Mouse (Mus musculus) embryonic facial prominence, embryonic 11.5 days (tissue): ENCODE data around the gene Lgsn. TPM values are rescaled to one million over a fixed set of nuclear protein-coding genes. Genes with fewer than 3 reads are reported as not detected.
A peak's percentile ranks its signal among the peaks of the same experiment; 100 is the strongest.

Experiments used
- ATAC-seq: fragments of 200-750 bp; cut with Nextera tagmentation; replicated peaks from 2 replicates; pipeline ENCODE4 v1.8.0; 2017; ENCODE audit warnings: low read depth; ENCODE audit not compliant: insufficient number of reproducible peaks, low FRiP score, low TSS enrichment
- DNase-seq: peaks from one replicate; pipeline ENCODE4 v3.0.0-alpha.2; 2015; ENCODE audit warnings: low spot score
- H3K27ac ChIP-seq: fragments of 300-500 bp; sonication (generic); replicated peaks from 2 replicates; pipeline ENCODE4 v1.5.1; 2014; ENCODE audit warnings: mild to moderate bottlenecking, low read depth, low read length, control low read depth
- H3K27me3 ChIP-seq: fragments of 300-500 bp; sonication (generic); 2 replicates; pipeline ENCODE4 v1.6.1; 2014; ENCODE audit warnings: mild to moderate bottlenecking, low read length, moderate library complexity, mixed read lengths; ENCODE audit not compliant: control insufficient read depth, insufficient read depth
- H3K36me3 ChIP-seq: fragments of 300-500 bp; sonication (generic); replicated peaks from 2 replicates; pipeline ENCODE4 v1.6.1; 2014; ENCODE audit warnings: low read depth, mild to moderate bottlenecking, low read length, moderate library complexity, mixed read lengths; ENCODE audit not compliant: control insufficient read depth, insufficient read depth
- H3K4me1 ChIP-seq: fragments of 300-500 bp; sonication (generic); 2 replicates; pipeline ENCODE4 v1.6.1; 2014; ENCODE audit warnings: low read length, mixed read lengths; ENCODE audit not compliant: control insufficient read depth, insufficient read depth
- H3K4me2 ChIP-seq: fragments of 300-500 bp; sonication (generic); 2 replicates; pipeline ENCODE4 v1.6.1; 2014; ENCODE audit warnings: low read depth, mild to moderate bottlenecking, control low read depth, low read length, moderate library complexity
- H3K4me3 ChIP-seq: fragments of 300-500 bp; sonication (generic); 2 replicates; pipeline ENCODE4 v1.5.1; 2014; ENCODE audit warnings: low read depth, low read length, control low read depth
- H3K9ac ChIP-seq: fragments of 300-500 bp; sonication (generic); replicated peaks from 2 replicates; pipeline ENCODE4 v1.6.1; 2014; ENCODE audit warnings: mild to moderate bottlenecking, control low read depth, low read length
- H3K9me3 ChIP-seq: fragments of 300-500 bp; sonication (generic); replicated peaks from 2 replicates; pipeline ENCODE4 v1.6.1; 2016; ENCODE audit warnings: mild to moderate bottlenecking, low read length, inconsistent platforms, mixed read lengths; ENCODE audit not compliant: control insufficient read depth
- polyA plus RNA-seq: library from polyadenylated mRNA; unstranded; fragments of >200 nt; fragmentation: Nextera tagmentation; extraction: Ambion mirVana; gene quantifications from 2 replicates; pipeline ENCODE4 v1.2.1, GENCODE M21; 2014

The Lgsn gene
- polyA plus RNA-seq, 1 experiment from 2014 or later = not detected

GRCm38 (mm10) chr1:31233319-31234036 lies 57.3 kb downstream of the Lgsn start:
- peak; percentile 68 for ATAC-seq
- Histone ChIP-seq H3K9ac (no peak overlapping the region), H3K9me3 (no peaks in the 10 kb centered on the region), H3K27ac (no peak overlapping the region), H3K4me2 (no peak overlapping the region), H3K27me3 (no peaks in the 10 kb centered on the region), H3K4me3 (no peak overlapping the region), H3K4me1 (no peaks in the 10 kb centered on the region), H3K36me3 (no peaks in the 10 kb centered on the region)
- DNase-seq = peak; percentile 27

Other genes with a start within 250 kb of the Lgsn start
- not detected in 2 replicates for gene AC153137.1, start 198.4 kb upstream of the Lgsn start, polyA plus RNA-seq
- not detected in 2 replicates for gene 4931428L18Rik, start 46.3 kb downstream of the Lgsn start, polyA plus RNA-seq
- not detected in 2 replicates for gene Pih1d3, start 46.4 kb downstream of the Lgsn start, polyA plus RNA-seq